8 mouse cellular contexts compared by ENCODE assay signal in genomic region chr3:51701281-51701751, GRCm38 (mm10). TPM values are rescaled to one million over a fixed set of nuclear protein-coding genes. Genes with fewer than 3 reads are reported as not detected.
A peak's percentile ranks its signal among the peaks of the same experiment; 100 is the strongest.
DNase-seq lines count a peak whose midpoint lies in the region; ATAC-seq and TF ChIP-seq lines count a peak whose summit lies in the region.

No protein-coding gene starts in this region.

- no peaks in the 10 kb centered on the region for H3K27me3 ChIP-seq in forebrain, embryonic 16.5 days (replicated peaks; ENCODE audit: control insufficient read depth, insufficient read depth, low read length)
- H3K27me3 ChIP-seq in thymus, adult 2 months (ENCODE audit: control insufficient read depth, insufficient read depth, low read length) = no peaks in the 10 kb centered on the region

- H3K4me2 ChIP-seq in forebrain, embryonic 16.5 days (ENCODE audit: low read length) = peak overlapping the region; percentile 71

- WGBS in forebrain, embryonic 16.5 days = under 1% methylated on average over 26 of the region's 27 CpGs
- under 1% methylated on average over 27 of the region's 27 CpGs for WGBS in thymus, adult 2 months

- no peak for TF ChIP-seq POLR2A in thymus, adult 2 months (IDR thresholded peaks at IDR 0.05; ENCODE audit: control insufficient read depth, extremely low read depth, insufficient read depth, low read length, poor library complexity)

- no peak overlapping the region for H3K27ac ChIP-seq in ES-E14 (ENCODE audit: insufficient read depth, low read depth, low read length, poor library complexity, severe bottlenecking)
- peak overlapping the region; percentile 93 for H3K27ac ChIP-seq in forebrain, embryonic 16.5 days (ENCODE audit: low read length)
- no peak overlapping the region for H3K27ac ChIP-seq in thymus, adult 2 months (ENCODE audit: control insufficient read depth, insufficient read depth, low read length)

- intact Hi-C loops in heart, postnatal 36 days (cut with DNase I) = loop anchor here (2.0 to 5.0 kb wide), 6 partner anchors 86 to 541 kb away; no protein-coding TSS in a partner anchor

- H3K9me3 ChIP-seq in ES-E14 (ENCODE audit: control insufficient read depth, insufficient read depth, low read depth, low read length) = no peaks in the 10 kb centered on the region
- H3K9me3 ChIP-seq in forebrain, embryonic 16.5 days (ENCODE audit: control insufficient read depth, low read length) = no peaks in the 10 kb centered on the region

- in situ Hi-C loops in ES-E14 (cut with MboI; ENCODE audit: low sequenced_read_pairs in 2 of 2, unreplicated experiment in 2 of 2) = no loop called here

- DNase-seq in ES-E14 (ENCODE audit: low read depth, low spot score) = peak; percentile 24
- DNase-seq in cerebellum, adult 11-12 months = peak; percentile 98
- DNase-seq in heart, postnatal 36 days = peak; percentile 73 to 83
- DNase-seq in layer of hippocampus, adult 18-20 months (ENCODE audit: low spot score in 2 of 2) = peak; percentile 50 to 69
- DNase-seq in lung, adult 18-20 months = peak; percentile 67 to 81
- DNase-seq in thymus, adult 2 months = peak; percentile 75

- H3K4me3 ChIP-seq in ES-E14 (ENCODE audit: insufficient read depth in 1 of 2, low read depth in 1 of 2, low read length in 2 of 2, poor library complexity in 1 of 2, severe bottlenecking in 1 of 2) = peak overlapping the region; percentile 23 to 70; a peak in 3 of 4 replicates
- H3K4me3 ChIP-seq in forebrain, embryonic 16.5 days (replicated peaks; ENCODE audit: low read length) = peak overlapping the region; percentile 43
- H3K4me3 ChIP-seq in thymus, adult 2 months (ENCODE audit: control insufficient read depth, insufficient read depth, low read length) = peak overlapping the region; percentile 48

- peak; percentile 94 for ATAC-seq in forebrain, embryonic 16.5 days
- peak; percentile 70; the same call in 1 of the 2 replicates for ATAC-seq in neutrophil, adult 5-6 weeks (ENCODE audit: extremely low read depth, insufficient number of reproducible peaks, low FRiP score, poor library complexity, severe bottlenecking)

- peak overlapping the region; percentile 59 for H3K9ac ChIP-seq in ES-E14 (ENCODE audit: insufficient read depth, low read depth, low read length, poor library complexity, severe bottlenecking)
- peak overlapping the region; percentile 65 for H3K9ac ChIP-seq in forebrain, embryonic 16.5 days (replicated peaks; ENCODE audit: low read depth, low read length)

- peak; percentile 90 for TF ChIP-seq CTCF in thymus, adult 2 months (IDR thresholded peaks at IDR 0.05; ENCODE audit: borderline replicate concordance, control insufficient read depth, extremely low read depth, insufficient read depth, low read length, poor library complexity)

- H3K36me3 ChIP-seq in ES-E14 (ENCODE audit: control insufficient read depth, insufficient read depth, low read length, poor library complexity, severe bottlenecking) = no peaks in the 10 kb centered on the region
- no peaks in the 10 kb centered on the region for H3K36me3 ChIP-seq in forebrain, embryonic 16.5 days (ENCODE audit: control insufficient read depth, insufficient read depth)
- H3K36me3 ChIP-seq in thymus, adult 2 months (ENCODE audit: control insufficient read depth, insufficient read depth, low read length) = no peaks in the 10 kb centered on the region

- H3K4me1 ChIP-seq in ES-E14 (ENCODE audit: control insufficient read depth in 2 of 2, insufficient read depth in 2 of 2, low read length in 2 of 2, poor library complexity in 1 of 2) = no peaks in the 10 kb centered on the region
- H3K4me1 ChIP-seq in forebrain, embryonic 16.5 days (replicated peaks; ENCODE audit: control insufficient read depth, insufficient read depth, low read length) = peaks cover 28% of the 10 kb centered on the region
- H3K4me1 ChIP-seq in thymus, adult 2 months (replicated peaks; ENCODE audit: control insufficient read depth, insufficient read depth, low read length) = peaks cover 20% of the 10 kb centered on the region

TF ChIP-seq in ES-E14, 5 proteins besides CTCF, POLR2A, EP300 and RAD21:
- peak; percentile 59; the same call in 1 of the 2 replicates for TF ChIP-seq ZC3H11A (IDR thresholded peaks at IDR 0.05; ENCODE audit: borderline replicate concordance, low read depth, low read length)
- no peak for TF ChIP-seq HCFC1 (IDR thresholded peaks at IDR 0.05; ENCODE audit: borderline replicate concordance, insufficient read depth, low read length)
- TF ChIP-seq CHD2 (IDR thresholded peaks at IDR 0.05; ENCODE audit: low read depth, low read length) = no peak
- no peak for TF ChIP-seq MAFK (IDR thresholded peaks at IDR 0.05; ENCODE audit: insufficient read depth, low read depth, low read length)
- no peak for TF ChIP-seq ZNF384 (IDR thresholded peaks at IDR 0.05; ENCODE audit: low read depth, low read length)

RNA-seq across cellular contexts. Expression of gene Mgst2, which starts 41.2 kb away (rescaled TPM):
- 0.71 and 0.95 TPM in 2 replicates for total RNA-seq in ES-E14 (2012; rRNA removed)
- 0.27 and 0.56 TPM in 2 replicates for polyA plus RNA-seq in forebrain, embryonic 16.5 days (2015; fragmentation: Nextera tagmentation; extraction: Ambion mirVana)
- 1 to 10 TPM in 1 of 2 experiments, not detected in 1; 1.3 TPM for total RNA-seq in heart, postnatal 36 days (2021)
- total RNA-seq in layer of hippocampus, adult 18-20 months (2021) = not detected
- 19.1 and 22.7 TPM in 2 replicates for total RNA-seq in neutrophil, adult 5-6 weeks (2017)
- 17.9 and 20.8 TPM in 2 replicates for polyA plus RNA-seq in thymus, adult 2 months (2012; rRNA removed)

Comparison
In these comparisons a context has a peak if more than half of its experiments do, and no peak if none do; other contexts are left out.
1. DNase-seq: peak in every context shown above with its lines; median percentile 98 in cerebellum, adult 11-12 months; 78 in heart, postnatal 36 days; 75 in thymus, adult 2 months; 74 in lung, adult 18-20 months; 60 in layer of hippocampus, adult 18-20 months; 24 in ES-E14.